Mouse (Mus musculus): ENCODE measurements around the gene Spaar. TPM values are rescaled to one million over a fixed set of nuclear protein-coding genes. Genes with fewer than 3 reads are reported as not detected.

Spaar gene
- 0.23 and 0.42 TPM in 2 replicates for polyA plus RNA-seq (2014; fragmentation: Nextera tagmentation; extraction: Ambion mirVana)

- no peak for ATAC-seq (ENCODE audit: insufficient number of reproducible peaks, insufficient read depth, low FRiP score, low read depth)
- Histone ChIP-seq H3K4me3 (ENCODE audit: control insufficient read depth in 1 of 2, insufficient read depth in 1 of 2, low read depth in 1 of 2, low read length in 2 of 2) (no peak within 1 kb of the TSS), H3K27ac (replicated peaks in 1 of 2; ENCODE audit: control insufficient read depth in 1 of 2, insufficient read depth in 1 of 2, low read depth in 2 of 2, low read length in 2 of 2) (peak within 1 kb of the TSS; percentile 80 to 83), H3K9ac (ENCODE audit: low read length) (peak within 1 kb of the TSS; percentile 18), H3K27me3 (ENCODE audit: control insufficient read depth, insufficient read depth, low read length) (no peaks in the 10 kb centered on the region), H3K4me1 (ENCODE audit: control insufficient read depth in 2 of 2, insufficient read depth in 2 of 2, low read length in 2 of 2) (peaks cover 51 to 56% of the 10 kb centered on the region in 2 experiments), H3K36me3 (ENCODE audit: control insufficient read depth, insufficient read depth, low read length) (no peaks in the 10 kb centered on the region), H3K9me3 (ENCODE audit: control insufficient read depth, low read length) (no peaks in the 10 kb centered on the region), H3K4me2 (ENCODE audit: low read length) (peak within 1 kb of the TSS; percentile 43)
- 32% methylated on average over 14 of the region's 14 CpGs for WGBS
These were observed at the start of gene Spaar for GRCm38 (mm10) chr4:43729794-43730550. Spaar (plus strand) TSS chr4:43730034.

GRCm38 (mm10) chr4:43690021-43690420 lies 39.8 kb upstream of the Spaar start:
- Histone ChIP-seq H3K9me3 (ENCODE audit: control insufficient read depth, low read length) (no peaks in the 10 kb centered on the region), H3K27ac (replicated peaks in 1 of 2; ENCODE audit: control insufficient read depth in 1 of 2, insufficient read depth in 1 of 2, low read depth in 2 of 2, low read length in 2 of 2) (no peak overlapping the region), H3K4me3 (ENCODE audit: control insufficient read depth in 1 of 2, insufficient read depth in 1 of 2, low read depth in 1 of 2, low read length in 2 of 2) (no peak overlapping the region), H3K36me3 (ENCODE audit: control insufficient read depth, insufficient read depth, low read length) (peaks cover 31% of the 10 kb centered on the region), H3K27me3 (ENCODE audit: control insufficient read depth, insufficient read depth, low read length) (no peaks in the 10 kb centered on the region), H3K4me1 (ENCODE audit: control insufficient read depth in 2 of 2, insufficient read depth in 2 of 2, low read length in 2 of 2) (peaks cover 6 to 15% of the 10 kb centered on the region in 2 experiments), H3K4me2 (ENCODE audit: low read length) (no peak overlapping the region), H3K9ac (ENCODE audit: low read length) (no peak overlapping the region)
- ATAC-seq (ENCODE audit: insufficient number of reproducible peaks, insufficient read depth, low FRiP score, low read depth): no peak
- WGBS: 94% methylated on average over 17 of the region's 17 CpGs

GRCm38 (mm10) chr4:43691026-43691425 lies 38.8 kb upstream of the Spaar start:
- Histone ChIP-seq H3K9me3 (ENCODE audit: control insufficient read depth, low read length) (no peaks in the 10 kb centered on the region), H3K4me3 (ENCODE audit: control insufficient read depth in 1 of 2, insufficient read depth in 1 of 2, low read depth in 1 of 2, low read length in 2 of 2) (no peak overlapping the region), H3K27me3 (ENCODE audit: control insufficient read depth, insufficient read depth, low read length) (no peaks in the 10 kb centered on the region), H3K9ac (ENCODE audit: low read length) (no peak overlapping the region), H3K4me1 (ENCODE audit: control insufficient read depth in 2 of 2, insufficient read depth in 2 of 2, low read length in 2 of 2) (peaks cover 14 to 25% of the 10 kb centered on the region in 2 experiments), H3K27ac (replicated peaks in 1 of 2; ENCODE audit: control insufficient read depth in 1 of 2, insufficient read depth in 1 of 2, low read depth in 2 of 2, low read length in 2 of 2) (no peak overlapping the region), H3K36me3 (ENCODE audit: control insufficient read depth, insufficient read depth, low read length) (peaks cover 23% of the 10 kb centered on the region), H3K4me2 (ENCODE audit: low read length) (no peak overlapping the region)
- no peak for ATAC-seq (ENCODE audit: insufficient number of reproducible peaks, insufficient read depth, low FRiP score, low read depth)
- WGBS: 74% methylated on average over 5 of the region's 5 CpGs

- H3K27ac ChIP-seq (replicated peaks in 1 of 2; ENCODE audit: control insufficient read depth in 1 of 2, insufficient read depth in 1 of 2, low read depth in 2 of 2, low read length in 2 of 2): no peak overlapping the region
These were observed 36.0 kb upstream of the Spaar start for GRCm38 (mm10) chr4:43693806-43694241.

GRCm38 (mm10) chr4:43694439-43695248 lies 35.2 kb upstream of the Spaar start:
- peak overlapping the region in 1 of 2 experiments; percentile 51; a peak in 2 of 4 replicates for H3K27ac ChIP-seq (replicated peaks in 1 of 2; ENCODE audit: control insufficient read depth in 1 of 2, insufficient read depth in 1 of 2, low read depth in 2 of 2, low read length in 2 of 2)
- peaks cover 19 to 30% of the 10 kb centered on the region in 2 experiments for H3K4me1 ChIP-seq (ENCODE audit: control insufficient read depth in 2 of 2, insufficient read depth in 2 of 2, low read length in 2 of 2)
- H3K36me3 ChIP-seq (ENCODE audit: control insufficient read depth, insufficient read depth, low read length): peaks cover 6% of the 10 kb centered on the region; the same call in 1 of the 2 replicates
- no peak overlapping the region for H3K4me3 ChIP-seq (ENCODE audit: control insufficient read depth in 1 of 2, insufficient read depth in 1 of 2, low read depth in 1 of 2, low read length in 2 of 2)
- 78% methylated on average over 1 of the region's 1 CpGs for WGBS
- no peak overlapping the region for H3K4me2 ChIP-seq (ENCODE audit: low read length)
- no peaks in the 10 kb centered on the region for H3K9me3 ChIP-seq (ENCODE audit: control insufficient read depth, low read length)
- ATAC-seq (ENCODE audit: insufficient number of reproducible peaks, insufficient read depth, low FRiP score, low read depth): no peak
- H3K27me3 ChIP-seq (ENCODE audit: control insufficient read depth, insufficient read depth, low read length): no peaks in the 10 kb centered on the region
- no peak overlapping the region for H3K9ac ChIP-seq (ENCODE audit: low read length)

More at GRCm38 (mm10) chr4:43693806-43694241, 36.0 kb upstream of the Spaar start:
- no peak overlapping the region for H3K4me2 ChIP-seq (ENCODE audit: low read length)
- H3K36me3 ChIP-seq (ENCODE audit: control insufficient read depth, insufficient read depth, low read length): peaks cover 9% of the 10 kb centered on the region; the same call in 1 of the 2 replicates
- H3K4me1 ChIP-seq (ENCODE audit: control insufficient read depth in 2 of 2, insufficient read depth in 2 of 2, low read length in 2 of 2): peaks cover 19 to 30% of the 10 kb centered on the region in 2 experiments
- H3K4me3 ChIP-seq (ENCODE audit: control insufficient read depth in 1 of 2, insufficient read depth in 1 of 2, low read depth in 1 of 2, low read length in 2 of 2): no peak overlapping the region
- ATAC-seq (ENCODE audit: insufficient number of reproducible peaks, insufficient read depth, low FRiP score, low read depth): no peak
- H3K9me3 ChIP-seq (ENCODE audit: control insufficient read depth, low read length): no peaks in the 10 kb centered on the region
- WGBS: 37% methylated on average over 5 of the region's 5 CpGs
- H3K27me3 ChIP-seq (ENCODE audit: control insufficient read depth, insufficient read depth, low read length): no peaks in the 10 kb centered on the region
- H3K9ac ChIP-seq (ENCODE audit: low read length): no peak overlapping the region

GRCm38 (mm10) chr4:43695249-43695671 lies 34.6 kb upstream of the Spaar start:
- Histone ChIP-seq H3K9ac (ENCODE audit: low read length) (no peak overlapping the region), H3K4me3 (ENCODE audit: control insufficient read depth in 1 of 2, insufficient read depth in 1 of 2, low read depth in 1 of 2, low read length in 2 of 2) (no peak overlapping the region), H3K36me3 (ENCODE audit: control insufficient read depth, insufficient read depth, low read length) (no peaks in the 10 kb centered on the region), H3K9me3 (ENCODE audit: control insufficient read depth, low read length) (no peaks in the 10 kb centered on the region), H3K27me3 (ENCODE audit: control insufficient read depth, insufficient read depth, low read length) (no peaks in the 10 kb centered on the region), H3K4me1 (ENCODE audit: control insufficient read depth in 2 of 2, insufficient read depth in 2 of 2, low read length in 2 of 2) (peaks cover 19 to 30% of the 10 kb centered on the region in 2 experiments), H3K4me2 (ENCODE audit: low read length) (no peak overlapping the region), H3K27ac (replicated peaks in 1 of 2; ENCODE audit: control insufficient read depth in 1 of 2, insufficient read depth in 1 of 2, low read depth in 2 of 2, low read length in 2 of 2) (peak overlapping the region; percentile 15 to 51; a peak in 2 of 4 replicates)
- peak; percentile 51; the same call in 1 of the 2 replicates for ATAC-seq (ENCODE audit: insufficient number of reproducible peaks, insufficient read depth, low FRiP score, low read depth)
- 9% methylated on average over 9 of the region's 9 CpGs for WGBS

GRCm38 (mm10) chr4:43696561-43696960 lies 33.3 kb upstream of the Spaar start:
- Histone ChIP-seq H3K36me3 (ENCODE audit: control insufficient read depth, insufficient read depth, low read length) (no peaks in the 10 kb centered on the region), H3K27ac (replicated peaks in 1 of 2; ENCODE audit: control insufficient read depth in 1 of 2, insufficient read depth in 1 of 2, low read depth in 2 of 2, low read length in 2 of 2) (no peak overlapping the region), H3K4me2 (ENCODE audit: low read length) (no peak overlapping the region), H3K9ac (ENCODE audit: low read length) (no peak overlapping the region), H3K4me1 (ENCODE audit: control insufficient read depth in 2 of 2, insufficient read depth in 2 of 2, low read length in 2 of 2) (peaks cover 19 to 30% of the 10 kb centered on the region in 2 experiments), H3K27me3 (ENCODE audit: control insufficient read depth, insufficient read depth, low read length) (no peaks in the 10 kb centered on the region), H3K4me3 (ENCODE audit: control insufficient read depth in 1 of 2, insufficient read depth in 1 of 2, low read depth in 1 of 2, low read length in 2 of 2) (no peak overlapping the region), H3K9me3 (ENCODE audit: control insufficient read depth, low read length) (no peaks in the 10 kb centered on the region)
- WGBS: 88% methylated on average over 13 of the region's 13 CpGs
- no peak for ATAC-seq (ENCODE audit: insufficient number of reproducible peaks, insufficient read depth, low FRiP score, low read depth)
